Mouse (Mus musculus) lung, adult 2 months (tissue): ENCODE measurements around the gene Def6. TPM values are rescaled to one million over a fixed set of nuclear protein-coding genes. Genes with fewer than 3 reads are reported as not detected.
"Not testable (repeated sequence)": the region's sequence is repeated elsewhere in the genome, so short reads cannot be mapped to it uniquely, and the experiment has no call there.

Source experiments
- DNase-seq: peaks from one replicate; pipeline ENCODE4 v3.0.0; 2022
- H3K4me1 ChIP-seq: fragments of 200-500 bp; 2 replicates; pipeline ENCODE4 v1.6.1; 2011; ENCODE audit warnings: low read length; ENCODE audit not compliant: control insufficient read depth, insufficient read depth
- H3K4me3 ChIP-seq: fragments of 200-500 bp; replicated peaks from 2 replicates; pipeline ENCODE3; 2011; ENCODE audit warnings: low read depth, mild to moderate bottlenecking, control low read depth, low read length; ENCODE audit errors: extremely low read depth
- CTCF ChIP-seq: fragments of 200-500 bp; IDR thresholded peaks from 2 replicates; pipeline ENCODE4 v1.5.1; 2011; ENCODE audit warnings: mild to moderate bottlenecking, low read length, control low read depth; ENCODE audit not compliant: insufficient read depth
- POLR2A ChIP-seq: fragments of 200-500 bp; IDR thresholded peaks from 2 replicates; pipeline ENCODE4 v1.6.1; 2011; ENCODE audit warnings: low read depth, mild to moderate bottlenecking, control low read depth, low read length, borderline replicate concordance; ENCODE audit errors: extremely low read depth
- WGBS: fragments of 180-500 bp; shearing (Covaris S2); methylation state at CpG from one replicate; pipeline ENCODE4 v1.1.7; 2018; 5-methylcytosine and 5-hydroxymethylcytosine counted together
- polyA plus RNA-seq: library from polyadenylated mRNA; depleted of rRNA; stranded (reverse); fragments of >200 nt; gene quantifications from 2 replicates; pipeline ENCODE4 v1.2.3, GENCODE M21; 2012

Gene Def6
- polyA plus RNA-seq, 1 experiment, result 22.0 TPM

DNA sequence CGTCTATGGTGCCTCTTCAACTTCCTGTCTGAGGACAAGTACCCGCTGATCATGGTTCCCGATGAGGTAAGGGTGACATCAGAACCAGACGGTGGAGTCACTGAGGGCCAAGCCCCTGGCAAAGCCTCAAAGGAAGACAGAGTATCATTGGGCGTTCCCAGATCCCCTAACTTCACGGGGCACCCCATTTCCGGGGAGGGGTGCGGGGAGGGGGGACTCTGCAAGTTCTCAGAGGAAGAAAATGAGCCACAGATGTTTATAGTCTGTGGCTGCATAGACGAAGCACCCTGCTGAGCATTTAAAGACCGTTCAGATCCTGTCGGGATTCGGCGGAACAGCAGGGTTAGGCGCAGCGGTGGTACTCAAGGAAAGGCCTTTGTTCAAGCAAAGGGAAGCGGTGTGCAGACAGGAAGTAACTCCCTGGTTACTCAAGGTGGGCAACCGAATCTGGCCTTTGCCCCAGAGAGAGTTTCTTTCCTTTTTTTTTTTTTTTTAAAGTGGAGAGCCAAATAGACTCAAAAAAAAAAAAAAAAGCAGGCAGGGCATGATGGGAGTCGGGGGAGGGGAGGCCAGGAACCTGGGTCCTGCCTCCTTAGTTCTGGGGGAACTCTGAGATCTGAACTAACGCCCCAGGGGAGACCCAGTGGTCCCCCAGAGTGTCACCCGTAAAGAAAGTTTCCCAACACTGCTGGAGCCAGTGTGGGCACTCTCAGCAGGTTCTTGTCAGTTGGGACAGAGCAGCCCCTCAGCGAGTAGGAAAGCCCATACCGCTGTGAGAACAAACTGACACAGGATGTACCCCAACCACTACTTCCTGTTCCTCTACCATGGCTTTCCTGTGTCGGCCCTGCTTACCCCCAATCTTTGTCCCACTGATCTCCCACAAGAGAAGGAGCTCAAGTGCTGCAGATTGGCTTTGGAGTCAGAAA is 10.4 kb downstream of the Def6 start:
- 22% methylated on average over 23 of the region's 23 CpGs for WGBS
- DNase-seq, result no peak
- H3K4me1 ChIP-seq, result peaks cover 3% of the 10 kb centered on the region; the same call in 1 of the 2 replicates
- TF ChIP-seq POLR2A (no peak), CTCF (no peak)
- H3K4me3 ChIP-seq, result no peak overlapping the region

DNA sequence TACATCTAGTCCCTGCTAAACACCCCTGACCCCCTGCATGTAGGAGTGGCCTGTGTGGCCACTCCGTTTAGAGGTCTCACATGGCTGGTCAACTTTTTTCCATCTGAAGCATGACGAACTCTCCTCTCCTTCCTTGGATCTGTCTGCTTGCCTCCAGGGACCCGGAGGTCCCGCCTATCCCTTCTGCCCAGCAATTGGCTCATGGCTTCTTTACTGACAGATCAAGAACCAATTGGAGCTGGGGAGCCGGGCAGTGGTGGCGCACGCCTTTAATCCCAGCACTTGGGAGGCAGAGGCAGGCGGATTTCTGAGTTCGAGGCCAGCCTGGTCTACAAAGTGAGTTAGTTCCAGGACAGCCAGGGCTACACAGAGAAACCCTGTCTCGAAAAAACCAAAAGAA is 14.9 kb downstream of the Def6 start:
- H3K4me3 ChIP-seq, H3K4me1 ChIP-seq, DNase-seq: not testable (repeated sequence)
- 93% methylated on average over 10 of the region's 10 CpGs for WGBS

DNA sequence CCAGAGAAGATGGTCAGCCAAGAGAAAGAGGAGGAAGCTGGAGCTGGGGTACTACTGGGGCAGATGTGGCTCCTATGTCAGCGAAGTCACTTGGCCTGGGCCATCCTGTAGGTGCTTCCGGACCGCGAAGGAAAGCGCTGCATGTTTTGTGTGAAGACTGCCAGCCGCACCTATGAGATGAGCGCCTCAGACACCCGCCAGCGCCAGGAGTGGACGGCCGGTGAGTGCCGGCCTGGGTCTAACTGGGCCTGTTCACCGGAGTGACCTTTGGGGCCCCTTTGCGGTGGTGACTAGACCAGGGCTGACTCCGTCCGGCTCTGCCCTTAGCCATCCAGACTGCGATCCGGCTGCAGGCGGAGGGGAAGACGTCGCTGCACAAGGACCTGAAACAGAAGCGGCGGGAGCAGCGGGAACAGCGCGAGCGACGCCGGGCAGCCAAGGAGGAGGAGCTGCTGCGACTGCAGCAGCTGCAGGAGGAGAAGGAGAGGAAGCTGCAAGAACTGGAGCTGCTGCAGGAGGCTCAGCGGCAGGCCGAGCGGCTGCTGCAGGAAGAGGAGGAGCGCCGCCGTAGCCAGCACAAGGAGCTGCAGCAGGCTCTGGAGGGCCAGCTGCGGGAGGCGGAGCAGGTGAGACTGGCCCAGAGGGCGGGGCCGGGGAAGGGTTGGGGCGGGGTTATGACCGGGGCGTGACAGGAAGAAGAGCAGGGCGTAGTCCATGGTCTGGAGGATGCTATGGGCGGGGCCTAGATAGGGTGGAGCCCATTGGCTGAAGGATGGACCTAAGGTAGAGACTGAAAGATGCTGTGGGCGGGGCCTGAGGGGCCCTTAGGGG is 16.2 kb downstream of the Def6 start:
- Histone ChIP-seq H3K4me1 (peaks cover 6% of the 10 kb centered on the region), H3K4me3 (peak overlapping the region; percentile 66)
- TF ChIP-seq CTCF (no peak), POLR2A (no peak)
- under 1% methylated on average over 45 of the region's 46 CpGs for WGBS
- peak; percentile 88 for DNase-seq

DNA sequence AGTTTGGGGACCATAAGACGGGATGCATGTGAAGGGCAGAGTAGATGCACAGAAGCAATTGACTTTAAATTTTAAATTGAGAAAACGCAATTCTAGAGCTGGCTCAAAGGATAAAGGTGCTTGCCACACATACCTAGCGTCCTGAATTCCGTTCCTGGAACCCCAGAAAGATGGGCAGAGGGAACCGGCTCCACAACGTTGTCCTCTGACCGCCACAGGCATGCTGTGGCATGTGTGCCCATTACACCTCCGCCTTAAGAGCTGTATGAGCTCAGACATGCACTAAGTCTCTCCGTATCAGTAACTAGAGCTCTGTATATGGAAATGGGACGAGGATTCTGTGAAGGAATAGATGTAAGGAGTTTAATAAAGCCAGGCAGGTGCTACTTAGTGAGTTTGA is 17.0 kb downstream of the Def6 start:
- 86% methylated on average over 10 of the region's 10 CpGs for WGBS

DNA sequence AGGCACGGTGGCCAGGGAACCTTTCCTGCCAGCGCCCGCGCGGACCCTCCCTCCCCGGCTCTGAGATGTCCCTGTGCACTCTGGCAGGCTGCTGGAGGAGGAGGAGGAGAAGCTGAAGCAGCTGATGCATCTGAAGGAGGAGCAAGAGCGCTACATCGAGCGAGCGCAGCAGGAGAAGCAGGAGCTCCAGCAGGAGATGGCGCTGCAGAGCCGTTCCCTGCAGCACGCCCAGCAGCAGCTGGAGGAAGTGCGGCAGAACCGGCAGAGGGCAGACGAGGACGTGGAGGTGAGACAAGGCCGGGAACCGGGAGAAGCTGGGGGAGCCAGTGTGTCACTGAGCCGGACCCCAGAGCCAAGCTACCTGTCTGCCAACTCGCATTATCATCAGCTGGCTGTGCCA is 18.4 kb downstream of the Def6 start:
- TF ChIP-seq POLR2A (peak; percentile 10; the same call in 1 of the 2 replicates), CTCF (peak; percentile 94)
- Histone ChIP-seq H3K4me3 (no peak overlapping the region), H3K4me1 (peaks cover 6% of the 10 kb centered on the region)
- WGBS, result 7% methylated on average over 21 of the region's 21 CpGs
- DNase-seq, result peak; percentile 90

More for the DNA sequence above, 17.0 kb downstream of the Def6 start:
- H3K4me3 ChIP-seq, result no peak overlapping the region
- TF ChIP-seq POLR2A, result no peak
- no peak for TF ChIP-seq CTCF
- H3K4me1 ChIP-seq, result peaks cover 6% of the 10 kb centered on the region
- DNase-seq, result no peak

DNA sequence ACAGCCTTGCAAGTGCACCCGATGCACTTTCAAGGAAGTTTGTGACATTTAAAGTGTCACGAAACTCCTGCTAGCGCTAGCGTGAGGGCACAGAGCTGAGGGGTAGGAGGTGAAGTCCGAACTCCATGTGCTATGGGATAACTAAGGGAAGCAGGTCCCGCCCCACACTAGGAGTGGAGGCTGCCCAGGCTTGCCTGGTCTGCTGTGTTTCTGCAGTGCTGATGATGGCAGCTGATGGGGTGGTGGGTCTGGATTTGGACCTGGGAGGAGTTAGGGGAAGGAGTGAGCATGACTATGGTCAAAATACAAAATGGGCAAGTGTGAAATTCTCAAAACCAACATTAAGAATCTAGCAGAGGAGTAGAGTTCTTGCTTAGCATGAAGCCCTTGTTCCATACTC is 22.9 kb downstream of the Def6 start:
- TF ChIP-seq CTCF (no peak), POLR2A (no peak)
- peaks cover 2% of the 10 kb centered on the region; the same call in 1 of the 2 replicates for H3K4me1 ChIP-seq
- DNase-seq, result no peak
- WGBS, result 82% methylated on average over 6 of the region's 6 CpGs
- no peak overlapping the region for H3K4me3 ChIP-seq

DNA sequence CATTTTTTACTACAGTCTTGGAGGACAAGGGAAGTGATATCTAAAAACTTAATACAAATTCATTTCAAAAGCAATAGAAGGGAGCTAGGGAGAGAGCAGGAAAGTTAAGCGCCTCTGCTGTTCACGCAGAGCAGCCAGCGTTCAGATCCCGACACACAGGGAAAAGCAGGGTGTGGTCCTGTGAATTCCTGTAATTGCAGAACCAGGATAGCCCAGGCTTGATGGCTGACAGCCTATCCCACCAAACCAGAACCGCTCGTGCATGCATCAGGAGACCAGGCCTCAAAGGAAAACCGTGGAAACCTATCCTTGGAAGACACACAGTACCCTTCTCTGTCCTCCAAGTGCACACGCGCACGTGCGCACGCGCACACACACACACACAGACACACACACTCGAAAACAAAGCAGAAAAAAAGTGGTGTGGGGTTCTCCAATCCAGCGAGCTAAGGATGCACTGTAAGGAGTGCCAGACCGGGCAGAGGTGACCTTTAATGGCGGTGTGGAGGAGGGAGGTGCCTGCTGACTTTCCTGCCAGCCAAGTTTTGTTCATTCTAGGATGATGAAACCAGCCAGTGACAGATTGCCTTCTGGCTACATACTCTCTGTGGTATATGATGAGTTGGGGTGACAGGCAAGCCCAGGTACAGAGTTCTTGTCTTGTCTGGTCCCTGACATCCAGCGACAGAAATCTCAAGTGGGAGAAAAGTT is 23.6 kb downstream of the Def6 start:
- no peak for DNase-seq
- TF ChIP-seq POLR2A, result no peak
- no peak for TF ChIP-seq CTCF
- WGBS, result 84% methylated on average over 18 of the region's 18 CpGs
- no peak overlapping the region for H3K4me3 ChIP-seq
- 0 out of 2 replicates have a peak, but pooled peaks cover 2% of the 10 kb centered on the region for H3K4me1 ChIP-seq

DNA sequence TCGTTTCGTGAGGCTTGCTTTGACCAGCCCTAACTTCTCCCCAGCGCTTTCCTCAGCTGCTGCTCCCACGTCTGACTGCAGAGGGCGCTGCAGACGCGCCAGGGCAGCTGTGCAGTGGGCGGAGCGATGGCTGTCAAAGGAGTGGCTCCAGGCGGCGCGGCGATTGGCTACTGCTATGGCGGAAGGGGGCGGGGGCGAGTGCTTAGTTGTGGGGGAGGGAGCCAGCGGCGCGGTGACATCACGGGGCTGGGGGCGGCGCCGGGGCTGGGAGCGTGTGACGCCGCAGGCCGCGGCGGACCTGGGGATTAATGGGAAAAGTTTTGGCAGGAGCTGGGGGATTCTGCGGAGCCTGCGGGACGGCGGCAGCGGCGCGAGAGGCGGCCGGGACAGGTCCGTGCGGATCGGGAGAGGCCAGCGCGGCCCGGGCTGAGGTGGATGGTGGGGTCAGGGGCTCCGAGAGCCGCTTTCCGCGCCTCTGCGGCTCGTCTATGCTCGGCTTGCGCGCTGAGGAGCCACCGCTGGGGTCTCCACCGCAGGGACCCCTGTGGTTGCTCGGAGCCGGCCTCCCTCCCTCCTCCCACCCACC is 25.0 kb downstream of the Def6 start, which contains the start of gene Ppard:
TSS of gene Ppard (plus strand) at position 226 of the 586 bp plus-strand sequence.
- Histone ChIP-seq H3K4me1 (0 out of 2 replicates have a peak, but pooled peaks cover 4% of the 10 kb centered on the region), H3K4me3 (peak within 1 kb of the TSS; percentile 83)
- under 1% methylated on average over 51 of the region's 57 CpGs for WGBS
- TF ChIP-seq CTCF (peak; percentile 94), POLR2A (peak; percentile 68; the same call in 1 of the 2 replicates)
- peak; percentile 97 for DNase-seq

DNA sequence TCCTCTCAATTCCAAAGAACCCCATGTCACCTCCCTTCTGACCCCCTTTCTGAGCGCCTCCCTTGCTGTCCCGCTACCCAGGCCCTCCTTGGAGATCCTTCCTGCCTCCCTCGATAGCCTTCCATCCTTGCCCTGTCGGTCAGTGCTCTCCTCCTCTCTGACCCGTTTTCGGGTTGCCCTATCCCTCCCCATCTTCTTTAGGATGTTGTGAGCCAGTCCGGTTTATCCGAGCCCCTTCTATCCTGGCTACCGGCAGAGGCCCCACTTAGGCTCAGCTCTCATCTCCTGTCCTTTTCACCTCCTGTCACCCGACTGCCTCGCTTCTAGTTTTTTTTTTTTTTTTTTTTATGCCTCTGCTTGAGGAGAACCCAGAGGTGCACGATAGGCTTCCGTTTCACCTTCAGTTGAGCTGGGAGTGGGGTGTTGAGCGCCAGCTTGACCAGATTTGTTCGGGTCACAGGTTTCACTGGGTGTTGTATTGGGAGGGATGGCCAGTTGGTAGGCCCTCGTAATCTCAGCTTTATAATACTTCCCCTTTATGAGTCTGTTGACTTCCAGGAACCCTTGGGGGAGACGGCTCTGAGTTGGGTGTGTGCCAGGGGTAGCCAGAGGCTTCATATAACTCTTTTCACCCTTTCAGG is 25.6 kb downstream of the Def6 start:
- 2% methylated on average over 16 of the region's 17 CpGs for WGBS
- Histone ChIP-seq H3K4me1 (0 out of 2 replicates have a peak, but pooled peaks cover 4% of the 10 kb centered on the region), H3K4me3 (peak overlapping the region; percentile 83)
- peak; percentile 50 for DNase-seq
- TF ChIP-seq POLR2A (no peak), CTCF (no peak)
